Mouse (Mus musculus) myocyte (in vitro differentiated cells): ENCODE data around the gene Dpp10. TPM values are rescaled to one million over a fixed set of nuclear protein-coding genes. Genes with fewer than 3 reads are reported as not detected.

Source experiments
- H3K27me3 ChIP-seq: one replicate; pipeline ENCODE4 v1.6.1; 2011; ENCODE audit not compliant: control insufficient read depth, insufficient read depth, insufficient read length
- H3K36me3 ChIP-seq: one replicate; pipeline ENCODE4 v1.6.1; 2011; ENCODE audit not compliant: control insufficient read depth, insufficient read depth
- H3K4me2 ChIP-seq: one replicate; pipeline ENCODE4 v1.6.1; 2011; ENCODE audit warnings: low read depth, control low read depth
- H3K4me3 ChIP-seq: one replicate; pipeline ENCODE4 v1.5.1; 2011; ENCODE audit warnings: mild to moderate bottlenecking, control low read depth, moderate library complexity
- H3K79me2 ChIP-seq: one replicate; pipeline ENCODE4 v1.6.1; 2011; ENCODE audit not compliant: control insufficient read depth, insufficient read depth
- H3ac ChIP-seq: one replicate; pipeline ENCODE4 v1.6.1; 2011; ENCODE audit not compliant: control insufficient read depth, insufficient read length
- CEBPB ChIP-seq: IDR thresholded peaks from 2 replicates; pipeline ENCODE4 v1.6.1; 2011; ENCODE audit warnings: mild to moderate bottlenecking, moderate library complexity; ENCODE audit not compliant: poor library complexity, insufficient read depth, severe bottlenecking
- E2F4 ChIP-seq: IDR thresholded peaks from one replicate; pipeline ENCODE4 v1.6.1; 2011; ENCODE audit warnings: mild to moderate bottlenecking, control low read depth, moderate library complexity; ENCODE audit not compliant: insufficient read depth
- MAX ChIP-seq: IDR thresholded peaks from one replicate; pipeline ENCODE4 v1.6.1; 2011; ENCODE audit warnings: low read depth, mild to moderate bottlenecking, control low read depth
- MYOD1 ChIP-seq, 3 experiments: IDR thresholded peaks; one replicate each; pipeline ENCODE4 v1.6.1; 2011; ENCODE audit warnings: control low read depth in 2 of 3, low read depth in 2 of 3, mild to moderate bottlenecking in 2 of 3, moderate library complexity in 1 of 3; ENCODE audit not compliant: insufficient read length in 2 of 3, control insufficient read depth in 1 of 3
- MYOG ChIP-seq, 3 experiments: IDR thresholded peaks; one replicate each; pipeline ENCODE4 v1.6.1; 2011; ENCODE audit warnings: control low read depth in 2 of 3, low read depth in 2 of 3, mild to moderate bottlenecking in 2 of 3; ENCODE audit not compliant: insufficient read length in 2 of 3, control insufficient read depth in 1 of 3, insufficient read depth in 1 of 3
- POLR2A ChIP-seq: IDR thresholded peaks from one replicate; pipeline ENCODE4 v1.6.1; 2011; ENCODE audit warnings: low read depth, mild to moderate bottlenecking, control low read depth, moderate library complexity; ENCODE audit not compliant: insufficient read length
- POLR2AphosphoS2 ChIP-seq: IDR thresholded peaks from one replicate; pipeline ENCODE4 v1.6.1; 2011; ENCODE audit warnings: low read depth, control low read depth; ENCODE audit not compliant: insufficient read length
- REST ChIP-seq: IDR thresholded peaks from one replicate; pipeline ENCODE4 v1.6.1; 2011; ENCODE audit warnings: mild to moderate bottlenecking, control low read depth, moderate library complexity; ENCODE audit not compliant: insufficient read depth, insufficient read length
- SRF ChIP-seq: IDR thresholded peaks from one replicate; pipeline ENCODE4 v1.6.1; 2011; ENCODE audit warnings: low read depth; ENCODE audit not compliant: control insufficient read depth, insufficient read length
- TCF12 ChIP-seq: IDR thresholded peaks from one replicate; pipeline ENCODE4 v1.6.1; 2011; ENCODE audit warnings: mild to moderate bottlenecking, control low read depth; ENCODE audit not compliant: poor library complexity, insufficient read depth, severe bottlenecking
- TCF3 ChIP-seq: IDR thresholded peaks from one replicate; pipeline ENCODE4 v1.6.1; 2011; ENCODE audit warnings: low read depth, control low read depth; ENCODE audit not compliant: insufficient read length
- USF1 ChIP-seq: IDR thresholded peaks from one replicate; pipeline ENCODE4 v1.6.1; 2011; ENCODE audit warnings: low read depth, mild to moderate bottlenecking, control low read depth, moderate library complexity
- polyA plus RNA-seq: library from polyadenylated mRNA; unstranded; fragments of >200 nt; fragmentation: generic; extraction: Trizol; gene quantifications from one replicate; pipeline ENCODE4 v1.2.1, GENCODE M21; 2012; ENCODE audit warnings: missing spikeins

Dpp10 gene
- polyA plus RNA-seq, 1 experiment, result not detected

GRCm38 (mm10) chr1:123628268-123628667 is 417.1 kb downstream of the Dpp10 start:
- no peak overlapping the region for H3K4me2 ChIP-seq
- H3K36me3 ChIP-seq, result no peaks in the 10 kb centered on the region
- H3K27me3 ChIP-seq, result no peaks in the 10 kb centered on the region
- TF ChIP-seq MAX (no peak), MYOG (IDR thresholded peaks at IDR 0.05; ENCODE audit: control insufficient read depth in 1 of 3, insufficient read depth in 1 of 3, insufficient read length in 2 of 3, low read depth in 2 of 3) (no peak), CEBPB (no peak), POLR2AphosphoS2 (no peak), POLR2A (no peak), USF1 (no peak), MYOD1 (IDR thresholded peaks at IDR 0.05; ENCODE audit: control insufficient read depth in 1 of 3, insufficient read length in 2 of 3, low read depth in 2 of 3) (no peak), SRF (no peak), TCF3 (no peak), TCF12 (no peak), REST (no peak), E2F4 (no peak)
- H3K4me3 ChIP-seq, result no peak overlapping the region
- no peaks in the 10 kb centered on the region for H3K79me2 ChIP-seq
- H3ac ChIP-seq, result no peak overlapping the region

GRCm38 (mm10) chr1:123584857-123585256 is 460.5 kb downstream of the Dpp10 start:
- Histone ChIP-seq H3ac (no peak overlapping the region), H3K79me2 (no peaks in the 10 kb centered on the region), H3K36me3 (no peaks in the 10 kb centered on the region), H3K4me2 (no peak overlapping the region), H3K27me3 (no peaks in the 10 kb centered on the region), H3K4me3 (no peak overlapping the region)
- TF ChIP-seq CEBPB, result no peak
- TF ChIP-seq USF1, result no peak
- TF ChIP-seq MAX, result no peak
- TF ChIP-seq MYOG (IDR thresholded peaks at IDR 0.05; ENCODE audit: control insufficient read depth in 1 of 3, insufficient read depth in 1 of 3, insufficient read length in 2 of 3, low read depth in 2 of 3), result no peak
- no peak for TF ChIP-seq REST
- no peak for TF ChIP-seq POLR2A

GRCm38 (mm10) chr1:123580112-123580511 is 465.2 kb downstream of the Dpp10 start:
- H3K36me3 ChIP-seq, result no peaks in the 10 kb centered on the region
- H3K4me3 ChIP-seq, result no peak overlapping the region
- no peak overlapping the region for H3K4me2 ChIP-seq
- no peaks in the 10 kb centered on the region for H3K79me2 ChIP-seq
- TF ChIP-seq SRF (no peak), USF1 (no peak), TCF3 (no peak), REST (no peak), TCF12 (no peak), POLR2AphosphoS2 (no peak), MYOG (IDR thresholded peaks at IDR 0.05; ENCODE audit: control insufficient read depth in 1 of 3, insufficient read depth in 1 of 3, insufficient read length in 2 of 3, low read depth in 2 of 3) (no peak), CEBPB (no peak), MAX (no peak), E2F4 (no peak), POLR2A (no peak), MYOD1 (IDR thresholded peaks at IDR 0.05; ENCODE audit: control insufficient read depth in 1 of 3, insufficient read length in 2 of 3, low read depth in 2 of 3) (no peak)
- no peak overlapping the region for H3ac ChIP-seq
- no peaks in the 10 kb centered on the region for H3K27me3 ChIP-seq

GRCm38 (mm10) chr1:123573713-123574112 is 471.6 kb downstream of the Dpp10 start:
- TF ChIP-seq REST, result no peak
- TF ChIP-seq POLR2A, result no peak
- no peak for TF ChIP-seq MYOD1 (IDR thresholded peaks at IDR 0.05; ENCODE audit: control insufficient read depth in 1 of 3, insufficient read length in 2 of 3, low read depth in 2 of 3)
- TF ChIP-seq CEBPB, result no peak
- Histone ChIP-seq H3ac (no peak overlapping the region), H3K36me3 (no peaks in the 10 kb centered on the region), H3K79me2 (no peaks in the 10 kb centered on the region), H3K4me2 (no peak overlapping the region), H3K4me3 (no peak overlapping the region), H3K27me3 (no peaks in the 10 kb centered on the region)

GRCm38 (mm10) chr1:123542496-123542895 is 502.9 kb downstream of the Dpp10 start:
- TF ChIP-seq POLR2A (no peak), TCF3 (no peak), MYOG (IDR thresholded peaks at IDR 0.05; ENCODE audit: control insufficient read depth in 1 of 3, insufficient read depth in 1 of 3, insufficient read length in 2 of 3, low read depth in 2 of 3) (no peak), E2F4 (no peak), TCF12 (no peak), MYOD1 (IDR thresholded peaks at IDR 0.05; ENCODE audit: control insufficient read depth in 1 of 3, insufficient read length in 2 of 3, low read depth in 2 of 3) (no peak), SRF (no peak), USF1 (no peak), REST (no peak), CEBPB (no peak), POLR2AphosphoS2 (no peak), MAX (no peak)

More at GRCm38 (mm10) chr1:123542496-123542895, 502.9 kb downstream of the Dpp10 start:
- Histone ChIP-seq H3ac (no peak overlapping the region), H3K4me3 (no peak overlapping the region), H3K27me3 (no peaks in the 10 kb centered on the region), H3K4me2 (no peak overlapping the region), H3K36me3 (no peaks in the 10 kb centered on the region), H3K79me2 (no peaks in the 10 kb centered on the region)
